Mouse (Mus musculus) naive thymus-derived CD4-positive, alpha-beta T cell, adult 2 months (primary cell): ENCODE data around the gene Th.

ENCODE experiments used
- DNase-seq: peaks from one replicate; pipeline ENCODE4 v3.0.0-alpha.2; 2011; ENCODE audit warnings: low read depth

Th gene

GRCm38 (mm10) chr7:142931028-142931427, at the start of gene Th:
Th (minus strand) TSS chr7:142931128.
- no peak for DNase-seq

- DNase-seq = no peak
Measured at GRCm38 (mm10) chr7:142968809-142969511, 38.0 kb upstream of the Th start, which contains the start of gene Ascl2. Ascl2 (minus strand) TSS chr7:142969264.

DNA sequence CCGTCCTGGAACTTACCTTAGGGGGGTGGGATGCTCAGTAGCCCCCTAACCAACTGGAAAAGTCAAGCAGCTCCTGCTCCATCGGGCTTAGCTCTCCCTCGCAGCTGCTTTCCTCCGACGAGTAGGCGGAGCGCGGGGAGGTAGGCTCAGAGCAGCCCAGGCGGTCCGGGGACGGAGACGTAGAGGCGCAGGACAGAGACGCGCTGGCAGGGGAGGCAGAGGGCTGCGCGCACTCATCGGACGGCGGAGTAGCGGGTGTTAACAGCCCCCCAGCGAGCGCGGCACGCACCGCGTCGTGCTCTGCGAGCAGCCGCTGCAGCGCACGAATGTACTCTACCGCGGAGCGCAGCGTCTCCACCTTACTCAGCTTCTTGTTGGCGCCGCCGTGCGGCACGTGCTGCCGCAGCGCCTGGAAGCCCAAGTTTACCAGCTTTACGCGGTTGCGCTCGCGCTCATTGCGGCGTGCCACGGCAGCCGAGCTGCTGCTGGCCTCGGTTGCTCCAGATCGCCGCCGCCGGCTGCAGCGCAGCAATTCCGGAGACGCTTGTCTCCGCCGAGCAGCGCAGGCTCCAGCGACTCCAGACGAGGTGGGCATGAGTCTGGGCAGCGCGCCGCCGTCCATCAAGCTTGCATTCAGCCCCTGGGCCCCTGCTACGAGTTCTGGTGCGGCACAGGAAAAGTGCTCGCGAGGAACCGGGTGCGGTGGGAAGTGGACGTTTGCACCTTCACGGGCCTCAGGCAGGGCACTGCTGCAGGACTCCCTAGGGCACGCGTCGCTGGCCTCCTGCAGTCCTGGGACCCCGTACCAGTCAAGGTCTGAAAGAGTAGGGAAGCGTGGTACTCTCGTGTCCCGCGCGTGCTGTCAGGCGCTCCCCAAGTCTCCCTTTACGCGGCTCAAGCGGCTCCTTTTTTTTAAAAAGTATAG, 37.2 kb upstream of the Th start:
- peak; percentile 38 for DNase-seq

GRCm38 (mm10) chr7:142967414-142967883, 36.5 kb upstream of the Th start:
- DNase-seq = no peak

DNA sequence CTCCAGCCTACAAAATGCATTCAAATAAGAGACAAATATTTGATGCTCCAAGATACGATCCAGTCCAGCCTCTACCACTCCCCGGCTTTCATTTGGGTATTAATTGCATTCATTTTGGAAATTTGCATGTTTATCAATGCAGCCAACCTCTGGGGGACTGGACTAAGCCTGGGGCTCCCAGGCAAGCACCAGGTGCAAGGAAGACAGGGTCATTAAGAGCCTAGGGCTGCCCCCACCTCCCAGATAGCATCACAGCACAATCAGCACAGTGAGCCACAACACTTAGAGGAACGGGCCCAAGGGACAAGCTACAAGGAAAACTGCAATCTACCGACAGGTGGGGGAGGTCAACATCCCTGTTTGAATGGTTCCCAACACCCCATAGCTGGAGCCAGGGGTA, 28.8 kb upstream of the Th start:
- DNase-seq = no peak

- no peak for DNase-seq
Measured at GRCm38 (mm10) chr7:142958817-142959216, 27.9 kb upstream of the Th start.

GRCm38 (mm10) chr7:142956018-142956417, 25.1 kb upstream of the Th start:
- no peak for DNase-seq

DNA sequence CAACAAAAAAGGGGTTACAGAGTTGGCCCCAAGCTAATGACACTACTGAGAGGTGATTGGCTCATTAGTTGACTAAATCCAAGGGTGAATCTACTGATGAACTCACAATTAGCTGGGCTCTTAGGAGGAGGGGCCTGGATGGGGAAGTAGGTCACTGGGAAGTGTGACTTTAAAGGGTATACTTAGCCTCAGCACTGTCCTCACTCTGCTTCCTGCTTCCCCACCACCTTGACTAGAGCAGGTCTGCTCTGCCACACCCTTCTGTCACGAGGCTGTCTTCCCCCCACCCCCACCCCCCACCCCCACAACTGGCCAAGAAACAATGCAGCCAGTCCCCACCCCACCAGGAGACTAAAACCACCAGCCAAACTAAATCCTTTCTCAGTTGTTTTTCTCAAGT, 18.6 kb upstream of the Th start:
- no peak for DNase-seq

GRCm38 (mm10) chr7:142937631-142938030, 6.7 kb upstream of the Th start:
- no peak for DNase-seq

GRCm38 (mm10) chr7:142935708-142936107, 4.8 kb upstream of the Th start:
- DNase-seq = no peak

- no peak for DNase-seq
Measured at GRCm38 (mm10) chr7:142932469-142932868, 1.5 kb upstream of the Th start.

GRCm38 (mm10) chr7:142929516-142929915, 1.4 kb downstream of the Th start:
- no peak for DNase-seq

GRCm38 (mm10) chr7:142927293-142927692, 3.6 kb downstream of the Th start:
- DNase-seq = no peak

GRCm38 (mm10) chr7:142918641-142919628, 12.0 kb downstream of the Th start:
- peak; percentile 88 for DNase-seq

DNA sequence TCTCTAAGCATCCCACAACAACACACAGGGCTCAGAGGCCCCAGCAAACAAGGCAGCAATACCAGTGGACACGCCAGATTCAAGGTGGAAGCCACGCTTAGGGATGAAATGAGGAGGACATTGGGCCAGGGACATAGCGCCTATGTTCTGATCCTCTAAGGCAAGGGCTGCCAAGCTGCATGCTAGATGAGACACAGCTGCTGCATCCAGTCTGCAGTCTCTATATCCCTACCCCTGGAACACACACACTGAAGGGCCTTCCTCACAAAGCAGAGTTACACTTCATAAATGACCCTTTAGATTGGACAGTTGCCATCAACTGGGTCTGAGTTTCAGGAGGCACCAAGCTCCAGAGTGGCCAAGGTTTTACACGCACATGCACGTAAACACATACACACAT, 13.3 kb downstream of the Th start:
- no peak for DNase-seq

GRCm38 (mm10) chr7:142916178-142916577, 14.8 kb downstream of the Th start:
- DNase-seq = no peak

DNA sequence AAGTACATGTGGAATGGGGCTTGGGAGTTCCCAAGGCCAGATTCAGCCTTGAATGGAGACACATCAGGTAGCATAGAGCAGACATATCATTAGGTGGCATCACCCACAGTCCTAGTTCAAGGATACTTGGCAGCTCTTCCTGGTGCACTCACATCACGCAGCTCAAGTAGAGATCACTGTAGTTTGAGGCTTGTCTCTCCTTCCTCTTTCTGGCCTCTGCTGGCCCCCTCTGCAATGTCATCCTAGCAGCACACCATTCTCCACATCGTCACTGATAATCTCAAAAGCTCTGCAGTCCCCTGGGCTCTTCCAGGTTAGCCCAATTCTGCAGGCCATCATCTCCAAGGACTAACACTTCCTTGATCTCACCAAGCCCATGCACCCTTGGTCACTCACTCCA, 19.2 kb downstream of the Th start:
- DNase-seq = no peak

GRCm38 (mm10) chr7:142910104-142910503, 20.8 kb downstream of the Th start:
- DNase-seq = no peak

DNA sequence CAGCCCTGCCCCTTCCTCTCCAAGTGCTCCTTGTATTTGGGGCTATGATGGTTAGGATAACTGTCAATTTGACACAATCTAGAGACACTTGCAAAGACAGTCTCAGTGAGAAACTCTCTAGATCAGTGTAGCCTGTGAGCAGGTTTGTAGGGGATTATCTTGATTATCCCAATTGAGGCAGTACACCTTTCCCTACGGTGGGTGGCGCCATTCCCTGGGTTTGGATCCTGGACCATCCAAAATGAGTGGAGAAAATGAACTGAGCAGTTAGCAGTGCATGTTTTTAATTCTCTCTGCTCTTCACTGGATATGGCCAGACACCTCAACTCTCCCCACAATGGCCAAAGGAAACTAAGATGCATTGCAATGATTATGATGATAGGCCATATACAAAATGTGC, 21.3 kb downstream of the Th start:
- DNase-seq = no peak

DNA sequence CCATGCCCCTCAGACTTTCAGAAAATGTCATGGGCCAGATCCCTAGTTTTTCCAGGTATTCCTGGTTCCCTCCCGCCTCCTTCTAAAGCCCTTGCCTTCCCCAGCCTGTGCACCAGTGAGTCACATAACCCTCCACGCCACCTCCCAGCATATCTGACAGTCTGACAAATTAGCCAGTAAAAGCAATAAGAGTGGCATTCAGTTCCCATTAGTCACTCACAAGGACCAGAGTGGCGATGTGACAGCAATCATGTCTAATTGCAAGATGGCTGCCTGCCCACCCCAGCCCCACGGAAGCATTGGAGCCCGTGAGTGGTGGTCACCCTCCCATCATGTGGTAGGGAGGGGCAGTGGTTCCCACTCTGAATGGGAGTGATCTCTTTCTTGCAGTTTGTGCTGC, 25.3 kb downstream of the Th start:
- DNase-seq = no peak

DNA sequence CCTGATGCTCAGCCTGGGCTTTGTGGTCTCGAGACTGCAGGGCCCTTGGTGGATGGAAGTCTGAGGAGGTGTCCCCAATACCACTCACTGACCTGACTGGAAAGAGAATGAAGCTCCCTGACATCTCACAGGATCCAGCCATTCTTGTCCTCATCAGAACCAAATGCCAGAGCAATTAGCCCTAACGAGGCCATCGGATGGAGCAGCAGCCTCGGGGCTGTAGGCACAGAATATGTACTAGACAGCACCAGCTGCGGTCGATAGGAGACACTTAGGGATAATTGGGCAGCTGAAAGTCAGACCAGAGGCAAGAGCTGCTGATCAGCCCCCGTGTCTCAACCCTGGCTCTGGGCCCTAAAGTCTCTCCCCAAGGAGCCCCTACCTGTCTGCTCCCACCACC, 26.6 kb downstream of the Th start:
- DNase-seq = no peak

- no peak for DNase-seq
Measured at GRCm38 (mm10) chr7:142902931-142903330, 28.0 kb downstream of the Th start.
